Mouse (Mus musculus) erythroid progenitor cell, adult 5-6 weeks (primary cell): ENCODE results near the gene Fbxl12. TPM values are rescaled to one million over a fixed set of nuclear protein-coding genes. Genes with fewer than 3 reads are reported as not detected.
A peak's percentile ranks its signal among the peaks of the same experiment; 100 is the strongest.

ENCODE experiments used
- ATAC-seq: replicated peaks from 2 replicates; pipeline ENCODE4 v1.8.0; 2016; ENCODE audit warnings: moderate number of reproducible peaks, mild to moderate bottlenecking, moderate TSS enrichment, inconsistent platforms; ENCODE audit not compliant: poor library complexity, low FRiP score, severe bottlenecking
- total RNA-seq, 2 experiments: library from RNA; stranded (forward) in 1 of 2; stranded (reverse) in 1 of 2; fragments of 150-400 nt in 1 of 2; fragments of 186-747, 209-891 nt in 1 of 2; gene quantifications; 2 replicates each; pipeline versions ENCODE4 v1.2.3 to v1.2.4; 2015 to 2017; ENCODE audit warnings: low replicate concordance in 2 of 2

Fbxl12 gene
- total RNA-seq, 2 experiments from 2014 or later, result 4.6 to 21.8 TPM

DNA sequence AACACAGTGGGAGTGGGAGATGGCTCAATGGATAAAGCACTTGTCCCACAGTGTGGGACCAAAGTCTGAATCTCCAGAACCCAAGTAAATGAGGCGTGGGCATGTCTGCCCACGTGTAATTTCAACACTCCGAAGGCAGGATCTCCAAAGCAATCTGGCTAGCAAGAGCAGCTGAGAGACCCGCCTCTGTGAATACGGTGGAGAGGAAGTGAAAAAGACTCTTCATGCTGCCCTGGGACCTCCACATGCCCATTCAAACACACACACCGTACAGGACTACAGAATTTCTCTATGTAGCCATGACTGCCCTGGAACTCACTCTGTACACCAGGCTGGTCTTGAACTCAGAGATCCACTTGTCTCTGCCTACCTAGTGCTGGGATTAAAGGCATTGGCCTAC is 43.3 kb downstream of the Fbxl12 start:
- no peak for ATAC-seq

DNA sequence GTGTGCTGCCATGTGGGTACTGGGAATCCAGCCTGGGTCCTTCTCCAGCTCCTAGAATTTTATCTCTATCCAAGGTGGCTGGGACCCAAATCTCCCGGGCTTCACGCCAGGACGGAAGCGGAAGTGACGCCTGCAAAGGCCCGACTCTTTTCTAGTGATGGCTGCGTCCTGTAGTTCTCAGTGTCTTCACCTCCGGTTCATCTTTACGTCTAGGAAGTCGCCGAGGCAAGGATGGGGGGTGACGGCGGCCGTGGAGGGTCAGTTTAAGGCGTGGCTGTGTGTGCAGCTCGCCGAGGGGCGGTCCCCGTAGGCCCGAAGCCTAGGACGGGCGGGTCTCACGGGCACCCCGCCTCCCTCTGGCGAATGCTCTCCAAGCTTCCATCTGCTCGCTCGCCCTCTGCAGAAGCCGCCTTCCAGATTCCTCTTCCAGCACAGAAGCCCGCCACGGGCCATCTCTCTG is 63.4 kb downstream of the Fbxl12 start, which contains the start of gene Zfp846:
Gene Zfp846, plus strand, starts transcription at position 117 of the 460 bp plus-strand sequence.
- peak; percentile 80 for ATAC-seq

DNA sequence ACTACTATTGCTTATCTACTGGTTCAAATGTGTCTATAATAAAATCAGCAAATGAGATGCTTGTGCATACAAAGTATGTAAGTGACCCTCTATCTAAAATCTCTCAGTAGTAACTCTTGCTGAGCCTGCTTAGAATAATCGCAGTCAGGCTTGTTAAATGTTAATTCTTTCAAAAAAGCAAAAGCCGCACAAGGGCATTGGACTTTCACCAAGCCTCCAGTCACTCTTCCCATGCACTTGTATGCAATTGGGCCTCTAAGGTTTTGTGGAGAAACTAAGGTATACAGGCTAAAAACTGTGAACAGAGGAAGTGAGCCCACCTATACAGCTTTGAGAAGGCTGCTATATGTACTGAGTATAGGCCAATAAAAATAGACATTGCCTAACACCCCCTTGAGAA is 68.0 kb downstream of the Fbxl12 start:
- no peak for ATAC-seq

DNA sequence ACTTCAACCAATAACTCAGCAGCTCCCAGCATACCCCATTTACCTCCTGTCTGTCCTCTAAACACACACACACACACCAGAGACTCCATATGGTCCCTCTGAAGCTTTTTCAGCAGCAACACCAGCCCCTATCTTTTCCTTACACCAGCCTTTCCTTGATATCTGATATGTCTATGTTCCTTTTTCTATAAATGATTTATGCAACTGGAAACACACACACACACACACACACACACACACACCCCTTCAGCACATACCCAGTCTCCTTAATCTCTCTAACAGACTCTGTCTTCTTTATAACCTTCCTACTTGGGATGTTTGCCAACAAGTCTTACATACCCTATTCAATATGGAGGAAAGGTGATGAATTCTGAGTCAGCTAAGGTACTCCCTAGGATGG is 73.5 kb downstream of the Fbxl12 start:
- ATAC-seq, result no peak

Other genes with a start within 250 kb of the Fbxl12 start
- 5.0 and 9.2 TPM in 2 replicates for gene Zfp26, start 184.6 kb downstream of the Fbxl12 start, total RNA-seq (2015; ENCODE audit: low replicate concordance)
- 2.7 and 24.4 TPM in 2 replicates for gene Zfp26, start 184.6 kb downstream of the Fbxl12 start, total RNA-seq (2017; ENCODE audit: low replicate concordance)
- gene Zfp426, start 152.0 kb downstream of the Fbxl12 start, total RNA-seq (2015; ENCODE audit: low replicate concordance), result 19.3 and 24.1 TPM in 2 replicates
- gene Zfp426, start 152.0 kb downstream of the Fbxl12 start, total RNA-seq (2017; ENCODE audit: low replicate concordance), result 11.6 and 23.1 TPM in 2 replicates
- gene Zfp266, start 123.3 kb downstream of the Fbxl12 start, total RNA-seq (2015; ENCODE audit: low replicate concordance), result 10.9 and 20.9 TPM in 2 replicates
- gene Zfp266, start 123.3 kb downstream of the Fbxl12 start, total RNA-seq (2017; ENCODE audit: low replicate concordance), result 8.7 and 10.1 TPM in 2 replicates
- 1.8 and 4.2 TPM in 2 replicates for gene Zfp846, start 63.5 kb downstream of the Fbxl12 start, total RNA-seq (2015; ENCODE audit: low replicate concordance)
- gene Zfp846, start 63.5 kb downstream of the Fbxl12 start, total RNA-seq (2017; ENCODE audit: low replicate concordance), result 0.77 and 5.4 TPM in 2 replicates
- gene Ubl5, start 1.9 kb downstream of the Fbxl12 start, total RNA-seq (2015; ENCODE audit: low replicate concordance), result 158 and 182 TPM in 2 replicates
- gene Ubl5, start 1.9 kb downstream of the Fbxl12 start, total RNA-seq (2017; ENCODE audit: low replicate concordance), result 36.3 and 42.1 TPM in 2 replicates
- gene Pin1, start 7.3 kb upstream of the Fbxl12 start, total RNA-seq (2015; ENCODE audit: low replicate concordance), result 4.2 and 10.1 TPM in 2 replicates
- gene Pin1, start 7.3 kb upstream of the Fbxl12 start, total RNA-seq (2017; ENCODE audit: low replicate concordance), result 6.3 and 8.5 TPM in 2 replicates
- not detected in 2 replicates for gene Olfm2, start 101.6 kb upstream of the Fbxl12 start, total RNA-seq (2015; ENCODE audit: low replicate concordance)
- gene Olfm2, start 101.6 kb upstream of the Fbxl12 start, total RNA-seq (2017; ENCODE audit: low replicate concordance), result not detected in 2 replicates
- gene Col5a3, start 170.3 kb upstream of the Fbxl12 start, total RNA-seq (2015; ENCODE audit: low replicate concordance), result 1.3 TPM in 1 of 2 replicates, not detected in the other
- 0.39 TPM in 1 of 2 replicates, not detected in the other for gene Col5a3, start 170.3 kb upstream of the Fbxl12 start, total RNA-seq (2017; ENCODE audit: low replicate concordance)
- not detected in 2 replicates for gene Rdh8, start 173.7 kb upstream of the Fbxl12 start, total RNA-seq (2015; ENCODE audit: low replicate concordance)
- gene Rdh8, start 173.7 kb upstream of the Fbxl12 start, total RNA-seq (2017; ENCODE audit: low replicate concordance), result not detected in 2 replicates
- gene A230050P20Rik, start 223.9 kb upstream of the Fbxl12 start, total RNA-seq (2015; ENCODE audit: low replicate concordance), result 1.1 and 1.7 TPM in 2 replicates
- 3.7 and 4.3 TPM in 2 replicates for gene A230050P20Rik, start 223.9 kb upstream of the Fbxl12 start, total RNA-seq (2017; ENCODE audit: low replicate concordance)
- gene Angptl6, start 235.0 kb upstream of the Fbxl12 start, total RNA-seq (2015; ENCODE audit: low replicate concordance), result not detected in 2 replicates
- 0.53 TPM in 1 of 2 replicates, not detected in the other for gene Angptl6, start 235.0 kb upstream of the Fbxl12 start, total RNA-seq (2017; ENCODE audit: low replicate concordance)
- 6.7 and 19.1 TPM in 2 replicates for gene Ppan, start 243.4 kb upstream of the Fbxl12 start, total RNA-seq (2015; ENCODE audit: low replicate concordance)
- 7.1 and 16.2 TPM in 2 replicates for gene Ppan, start 243.4 kb upstream of the Fbxl12 start, total RNA-seq (2017; ENCODE audit: low replicate concordance)